Mouse (Mus musculus) ES-E14 (cell line): Measurements from ENCODE around the gene Dlg2.

Experiments used
- CHD2 ChIP-seq: IDR thresholded peaks from 2 replicates; pipeline ENCODE4 v1.6.1; 2014; ENCODE audit warnings: mild to moderate bottlenecking, low read depth, low read length, inconsistent platforms
- HCFC1 ChIP-seq: IDR thresholded peaks from 2 replicates; pipeline ENCODE4 v1.6.1; 2012; ENCODE audit warnings: low read length, inconsistent platforms, borderline replicate concordance; ENCODE audit not compliant: insufficient read depth
- MAFK ChIP-seq: IDR thresholded peaks from 2 replicates; pipeline ENCODE4 v1.6.1; 2014; ENCODE audit warnings: mild to moderate bottlenecking, low read depth, low read length, inconsistent platforms; ENCODE audit not compliant: insufficient read depth
- ZC3H11A ChIP-seq: IDR thresholded peaks from 2 replicates; pipeline ENCODE4 v1.6.1; 2012; ENCODE audit warnings: low read depth, mild to moderate bottlenecking, inconsistent platforms, low read length, borderline replicate concordance
- ZNF384 ChIP-seq: IDR thresholded peaks from 2 replicates; pipeline ENCODE4 v1.6.1; 2012; ENCODE audit warnings: low read depth, low read length, inconsistent platforms

GRCm38 (mm10) chr7:91414749-91415148 lies 938.3 kb downstream of the Dlg2 start:
- no peak for TF ChIP-seq HCFC1
- TF ChIP-seq ZNF384 = no peak
- TF ChIP-seq ZC3H11A = no peak
- TF ChIP-seq CHD2 = no peak
- no peak for TF ChIP-seq MAFK
